Mouse (Mus musculus): ENCODE measurements around the gene Fgfr2. TPM values are rescaled to one million over a fixed set of nuclear protein-coding genes. Genes with fewer than 3 reads are reported as not detected.
"Not testable (repeated sequence)": the region's sequence is repeated elsewhere in the genome, so short reads cannot be mapped to it uniquely, and the experiment has no call there.

Fgfr2 gene
- polyA plus RNA-seq, 3 experiments from 2014 or later, result 0.27 TPM; not detected in 2

DNA sequence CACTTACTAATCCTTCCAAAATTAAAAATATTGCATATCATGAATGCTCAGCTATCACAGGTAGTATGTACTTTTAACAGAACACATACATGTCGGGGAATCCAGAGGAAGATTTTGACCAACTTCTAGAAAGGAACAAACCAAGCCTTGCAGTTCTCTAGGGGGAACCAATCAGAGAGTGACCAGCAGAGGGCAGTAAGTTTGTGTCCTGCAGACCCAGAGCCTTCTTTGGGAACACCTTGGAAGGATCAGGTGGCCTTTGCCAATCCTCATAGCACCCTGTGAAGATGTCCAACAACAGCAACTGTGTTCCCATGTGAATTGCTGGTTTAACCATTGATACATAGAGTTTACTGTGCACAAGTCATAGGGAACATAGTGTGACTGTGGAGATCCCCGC, 2060.6 kb downstream of the Fgfr2 start:
- no peak for ATAC-seq

GRCm38 (mm10) chr7:131059808-131060207, 2063.3 kb downstream of the Fgfr2 start:
- not testable (repeated sequence) for ATAC-seq

- ATAC-seq, result not testable (repeated sequence)
These were observed 2065.2 kb downstream of the Fgfr2 start for GRCm38 (mm10) chr7:131057918-131058317.

DNA sequence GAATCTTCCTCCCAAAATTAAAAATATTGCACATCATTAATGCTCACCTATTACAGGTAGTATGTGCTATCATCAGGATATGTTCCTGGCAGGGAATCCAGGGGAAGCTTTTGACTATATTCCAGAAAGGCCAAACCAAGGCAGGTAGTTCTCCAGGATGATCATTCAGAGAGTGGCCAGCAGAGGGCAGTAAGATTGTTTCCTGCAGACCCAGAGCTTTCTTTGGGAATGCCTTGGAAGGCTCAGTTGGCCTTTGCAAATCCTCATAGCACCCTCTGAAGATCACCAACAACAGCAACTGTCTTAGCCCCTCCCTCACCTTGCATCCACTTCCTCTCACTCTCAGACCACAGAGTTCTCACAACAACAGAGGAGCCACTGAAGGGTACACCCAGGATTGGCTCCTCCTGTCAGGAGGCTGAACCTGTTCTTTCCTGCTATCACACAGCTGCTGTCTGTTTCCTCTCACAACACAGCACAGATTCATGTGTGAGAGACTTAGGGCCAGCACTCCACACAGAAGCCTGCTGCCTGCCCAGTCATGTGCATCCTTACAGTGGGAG, 2068.3 kb downstream of the Fgfr2 start:
- no peak for ATAC-seq

- not testable (repeated sequence) for ATAC-seq
These were observed 2073.3 kb downstream of the Fgfr2 start for GRCm38 (mm10) chr7:131049829-131050228.

GRCm38 (mm10) chr7:131045258-131045835, 2077.8 kb downstream of the Fgfr2 start:
- not testable (repeated sequence) for ATAC-seq

GRCm38 (mm10) chr7:131042657-131043056, 2080.5 kb downstream of the Fgfr2 start:
- ATAC-seq, result no peak

GRCm38 (mm10) chr7:131040760-131041159, 2082.4 kb downstream of the Fgfr2 start:
- ATAC-seq, result not testable (repeated sequence)

DNA sequence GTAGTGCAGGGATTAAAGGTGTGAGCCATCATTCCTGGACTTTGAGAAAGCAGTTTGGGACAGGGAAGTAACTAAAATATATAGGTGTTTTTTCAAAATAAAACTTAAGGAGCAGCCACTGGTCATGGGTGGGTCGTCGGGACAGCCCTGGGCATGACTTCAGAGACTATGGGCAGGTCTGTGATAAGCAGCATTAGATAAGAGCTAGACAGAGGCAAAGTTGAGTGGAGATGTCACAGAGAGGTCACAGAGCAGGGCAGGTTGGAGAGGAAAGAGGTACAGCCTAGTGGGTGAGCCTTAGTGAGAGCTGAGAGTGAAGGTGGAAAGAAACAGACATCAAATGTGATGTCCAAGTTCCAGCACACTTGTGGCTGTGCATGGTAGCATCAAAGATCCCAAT, 2086.1 kb downstream of the Fgfr2 start:
- no peak for ATAC-seq

GRCm38 (mm10) chr7:131036396-131036795, 2086.8 kb downstream of the Fgfr2 start:
- ATAC-seq, result no peak

GRCm38 (mm10) chr7:131031755-131032154, 2091.4 kb downstream of the Fgfr2 start, which contains the start of gene Dmbt1:
Dmbt1 (plus strand) TSS chr7:131032053.
- ATAC-seq, result no peak

GRCm38 (mm10) chr7:131027557-131027956, 2095.6 kb downstream of the Fgfr2 start:
- ATAC-seq, result no peak

DNA sequence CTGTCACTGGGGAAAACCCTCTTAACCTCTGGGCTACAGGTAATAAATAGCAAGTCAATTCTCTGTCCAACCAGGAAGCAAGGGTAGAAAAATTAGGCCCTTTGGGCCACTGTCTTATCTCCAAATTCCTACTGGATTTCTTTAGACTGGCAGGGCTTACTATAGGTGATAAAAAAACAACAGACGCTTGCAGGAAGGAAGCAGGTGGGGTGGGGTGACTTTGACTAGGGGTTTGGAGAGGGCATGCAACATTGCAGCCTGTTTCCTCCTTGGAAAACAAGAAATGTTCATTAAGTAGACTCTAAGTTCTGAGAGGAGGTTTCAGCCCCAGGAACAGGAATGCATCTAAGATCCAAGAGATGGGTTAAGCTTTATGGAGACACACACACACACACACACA, 2098.3 kb downstream of the Fgfr2 start:
- ATAC-seq, result no peak

DNA sequence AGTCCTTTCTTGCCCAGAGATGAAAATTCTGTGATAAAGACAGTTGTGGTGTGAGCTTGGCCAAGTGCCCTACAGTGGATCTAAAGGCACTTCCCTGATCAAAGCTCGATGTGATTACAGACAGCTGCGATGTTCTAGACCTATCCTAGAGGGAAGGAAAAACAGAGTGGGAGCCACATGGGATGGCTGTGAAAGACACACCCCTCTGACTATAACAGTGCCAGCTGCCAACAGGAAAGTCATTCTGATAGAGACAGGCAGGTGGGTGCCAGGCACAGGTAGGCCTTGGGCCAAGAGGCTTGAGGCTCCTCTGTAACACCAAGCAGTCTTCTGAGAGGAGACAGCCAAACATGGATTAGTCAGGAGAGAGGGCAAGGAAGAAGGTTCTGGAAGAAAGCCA, 2104.0 kb downstream of the Fgfr2 start:
- no peak for ATAC-seq

DNA sequence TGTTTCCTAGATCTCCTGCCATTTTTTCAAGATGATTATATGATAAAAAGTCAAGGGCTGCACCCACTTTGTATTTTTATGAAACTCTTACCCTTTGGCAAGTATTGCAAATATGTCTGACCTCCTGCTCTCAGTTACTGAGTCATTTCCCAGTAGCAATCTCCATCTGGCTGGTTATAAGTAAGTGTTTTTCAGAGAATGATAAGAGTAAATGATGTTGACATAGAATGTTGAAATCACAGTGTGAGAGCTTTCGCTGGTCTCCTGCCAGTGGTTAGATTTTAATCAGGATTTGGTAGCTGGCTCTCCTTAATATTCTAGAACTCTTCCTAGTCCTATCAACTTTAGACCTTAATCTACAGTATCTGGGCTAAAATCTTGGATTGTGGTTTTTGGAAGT, 2111.2 kb downstream of the Fgfr2 start:
- no peak for ATAC-seq

- ATAC-seq, result no peak
These were observed 2114.0 kb downstream of the Fgfr2 start for GRCm38 (mm10) chr7:131009178-131009577.

GRCm38 (mm10) chr7:131007221-131007620, 2115.9 kb downstream of the Fgfr2 start:
- no peak for ATAC-seq

DNA sequence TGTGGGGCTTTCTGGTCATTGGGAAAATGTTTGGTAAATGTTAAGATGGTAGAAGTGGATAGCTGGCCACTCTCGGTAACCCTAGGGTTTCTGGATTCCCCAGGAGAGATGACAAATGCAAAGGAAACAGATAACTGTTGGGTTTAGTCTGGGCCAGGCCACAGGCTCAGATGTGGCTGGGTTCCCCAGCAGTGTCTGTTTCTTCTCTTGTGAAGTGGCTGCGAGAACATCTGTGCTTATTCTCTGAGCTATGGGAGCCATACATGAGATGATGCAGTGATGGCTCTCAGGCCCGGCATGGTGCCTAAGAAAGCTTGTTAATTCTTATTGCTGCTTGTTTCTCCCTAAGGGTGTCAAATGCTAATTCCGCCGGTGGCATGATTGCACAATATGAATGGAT, 2119.1 kb downstream of the Fgfr2 start:
- no peak for ATAC-seq

- no peak for ATAC-seq
These were observed 2121.0 kb downstream of the Fgfr2 start for GRCm38 (mm10) chr7:131001976-131002726.

GRCm38 (mm10) chr7:130993907-130994306, 2129.2 kb downstream of the Fgfr2 start:
- no peak for ATAC-seq

GRCm38 (mm10) chr7:130991174-130991789, 2131.9 kb downstream of the Fgfr2 start:
- no peak for ATAC-seq

- no peak for ATAC-seq
These were observed 2133.8 kb downstream of the Fgfr2 start for GRCm38 (mm10) chr7:130989371-130989770.

- ATAC-seq, result no peak
These were observed 2135.0 kb downstream of the Fgfr2 start for GRCm38 (mm10) chr7:130988146-130988545.

All from inflammation-experienced regulatory T-cells, adult 6 months (primary cell).